Mouse (Mus musculus) lung, postnatal 0 days (tissue): ENCODE data around the gene Cd164. TPM values are rescaled to one million over a fixed set of nuclear protein-coding genes. Genes with fewer than 3 reads are reported as not detected.
A peak's percentile ranks its signal among the peaks of the same experiment; 100 is the strongest.

Experiments used
- ATAC-seq: fragments of 200-750 bp; cut with Nextera tagmentation; 2 replicates; pipeline ENCODE4 v1.8.0; 2017; ENCODE audit warnings: moderate library complexity
- DNase-seq: peaks from one replicate; pipeline ENCODE4 v3.0.0-alpha.2; 2016; ENCODE audit warnings: low spot score
- H3K27ac ChIP-seq: fragments of 300-500 bp; sonication (generic); 2 replicates; pipeline ENCODE4 v1.5.1; 2014; ENCODE audit warnings: antibody characterized with exemption, mild to moderate bottlenecking, low read length, mixed read lengths
- H3K27me3 ChIP-seq: fragments of 300-500 bp; sonication (generic); replicated peaks from 2 replicates; pipeline ENCODE4 v1.6.1; 2014; ENCODE audit warnings: low read length, mixed read lengths; ENCODE audit not compliant: insufficient read depth
- H3K36me3 ChIP-seq: fragments of 300-500 bp; sonication (generic); 2 replicates; pipeline ENCODE4 v1.6.1; 2014; ENCODE audit warnings: low read length, mixed read lengths; ENCODE audit not compliant: insufficient read depth
- H3K4me1 ChIP-seq: fragments of 300-500 bp; sonication (generic); 2 replicates; pipeline ENCODE4 v1.6.1; 2014; ENCODE audit warnings: antibody characterized with exemption, low read depth, low read length, mixed read lengths; ENCODE audit not compliant: insufficient read depth
- H3K4me2 ChIP-seq: fragments of 300-500 bp; sonication (generic); replicated peaks from 2 replicates; pipeline ENCODE4 v1.6.1; 2014; ENCODE audit warnings: low read depth, mild to moderate bottlenecking, low read length, moderate library complexity, mixed read lengths
- H3K4me3 ChIP-seq: fragments of 300-500 bp; sonication (generic); 2 replicates; pipeline ENCODE4 v1.5.1; 2014; ENCODE audit warnings: low read depth, low read length
- H3K9ac ChIP-seq: fragments of 300-500 bp; sonication (generic); replicated peaks from 2 replicates; pipeline ENCODE4 v1.6.1; 2014; ENCODE audit warnings: low read depth, mild to moderate bottlenecking
- H3K9me3 ChIP-seq: fragments of 300-500 bp; sonication (generic); 2 replicates; pipeline ENCODE4 v1.6.1; 2016; ENCODE audit warnings: low read length, mixed read lengths
- CTCF ChIP-seq: IDR thresholded peaks from 2 replicates; pipeline ENCODE4 v1.5.1; 2016; ENCODE audit warnings: antibody characterized with exemption, mild to moderate bottlenecking
- EP300 ChIP-seq: IDR thresholded peaks from 2 replicates; pipeline ENCODE4 v1.6.1; 2016; ENCODE audit warnings: antibody characterized with exemption, mild to moderate bottlenecking, control low read depth
- WGBS: fragments of 180-500 bp; shearing (Covaris S2); extraction: QIAGEN DNeasy Blood & Tissue Kit; methylation state at CpG from one replicate; pipeline ENCODE4 v1.1.7; 2014; 5-methylcytosine and 5-hydroxymethylcytosine counted together
- polyA plus RNA-seq: library from polyadenylated mRNA; unstranded; fragments of >200 nt; fragmentation: Nextera tagmentation; extraction: Ambion mirVana; gene quantifications from 2 replicates; pipeline ENCODE4 v1.2.1, GENCODE M21; 2015

Cd164 gene
- polyA plus RNA-seq, 1 experiment from 2014 or later, result 130 TPM

DNA sequence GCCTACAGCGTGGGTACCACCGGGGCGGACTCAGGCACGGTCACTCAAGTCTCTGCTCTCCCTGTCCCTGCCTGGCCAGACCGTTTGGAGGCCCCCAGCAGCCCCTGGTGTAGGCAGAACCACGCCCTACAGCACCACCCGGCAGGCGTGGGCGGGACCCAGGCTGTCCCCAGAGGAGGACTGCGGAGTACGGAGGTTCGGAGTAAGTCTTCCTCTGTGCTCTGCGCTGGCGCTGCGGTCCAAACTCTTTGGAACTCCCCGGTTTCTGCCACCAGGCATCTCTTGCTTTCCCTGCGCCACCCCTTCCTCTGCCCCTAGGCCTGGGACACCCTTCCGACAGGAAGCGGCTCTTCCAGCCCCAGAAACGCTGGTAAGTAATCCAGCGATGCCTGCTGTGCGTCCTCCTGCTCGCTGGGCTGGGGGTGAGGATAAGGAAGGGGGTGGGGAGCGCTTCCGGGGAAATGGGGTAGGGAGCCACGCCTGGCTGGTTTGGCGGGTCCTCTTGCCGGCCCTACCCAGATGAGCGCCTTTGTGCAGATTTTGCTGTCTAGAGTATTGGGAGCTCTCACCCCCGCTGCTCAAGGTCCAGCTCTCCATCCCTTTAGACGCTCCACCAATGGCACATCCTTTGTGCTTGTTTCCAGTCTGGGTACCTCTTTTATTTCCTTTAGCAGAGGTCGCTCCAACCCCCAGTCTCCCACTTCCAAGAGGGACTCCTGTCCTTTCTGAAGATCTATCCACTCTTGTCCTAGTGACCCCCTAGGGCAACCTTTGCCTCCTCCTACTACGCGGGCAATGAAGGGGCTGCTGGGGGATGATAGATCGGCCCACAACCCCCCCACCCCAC lies 42.8 kb upstream of the Cd164 start, which contains the start of gene Mical1:
TSS of gene Mical1 (plus strand) at position 144 of the 847 bp plus-strand sequence.
- no peak; the same call in 1 of the 2 replicates for TF ChIP-seq EP300
- no peak for TF ChIP-seq CTCF
- H3K27me3 ChIP-seq, result no peaks in the 10 kb centered on the region
- H3K4me1 ChIP-seq, result peaks cover 16% of the 10 kb centered on the region; the same call in 1 of the 2 replicates
- no peaks in the 10 kb centered on the region for H3K9me3 ChIP-seq
- peak; percentile 51 for ATAC-seq
- 0% methylated on average over 34 of the region's 35 CpGs for WGBS
- no peaks in the 10 kb centered on the region for H3K36me3 ChIP-seq
- peak within 1 kb of the TSS; percentile 88 for H3K4me2 ChIP-seq
- peak within 1 kb of the TSS; percentile 52 for H3K4me3 ChIP-seq
- peak within 1 kb of the TSS; percentile 52 for H3K9ac ChIP-seq
- peak; percentile 69 for DNase-seq
- peak within 1 kb of the TSS; percentile 79 for H3K27ac ChIP-seq

DNA sequence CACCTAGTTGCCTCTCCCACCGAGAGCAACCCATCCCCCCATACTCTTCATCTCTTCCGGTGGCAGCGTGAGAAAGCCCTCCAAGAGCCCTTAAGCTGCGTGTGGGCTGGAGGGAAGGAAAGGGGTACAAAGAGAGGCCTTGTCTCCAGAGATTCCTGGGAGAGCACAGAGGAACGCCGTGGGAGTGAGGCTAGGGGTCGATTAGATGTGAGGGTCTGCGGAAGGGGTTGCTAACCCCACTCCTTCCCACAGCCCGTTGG lies 42.3 kb upstream of the Cd164 start:
- WGBS, result 0% methylated on average over 8 of the region's 9 CpGs
- ATAC-seq (peak; percentile 13), DNase-seq (no peak)
- TF ChIP-seq CTCF, result no peak
- Histone ChIP-seq H3K4me1 (peaks cover 16% of the 10 kb centered on the region; the same call in 1 of the 2 replicates), H3K36me3 (no peaks in the 10 kb centered on the region), H3K4me2 (peak overlapping the region; percentile 88), H3K27me3 (no peaks in the 10 kb centered on the region), H3K9me3 (no peaks in the 10 kb centered on the region), H3K27ac (peak overlapping the region; percentile 79), H3K4me3 (peak overlapping the region; percentile 52), H3K9ac (peak overlapping the region; percentile 52)

- no peaks in the 10 kb centered on the region for H3K36me3 ChIP-seq
- DNase-seq (peak; percentile 93), ATAC-seq (peak; percentile 80)
- 7% methylated on average over 20 of the region's 20 CpGs for WGBS
- no peak for TF ChIP-seq CTCF
- no peaks in the 10 kb centered on the region for H3K9me3 ChIP-seq
- peaks cover 16% of the 10 kb centered on the region; the same call in 1 of the 2 replicates for H3K4me1 ChIP-seq
- H3K9ac ChIP-seq, result peak overlapping the region; percentile 52
- H3K4me2 ChIP-seq, result peak overlapping the region; percentile 88
- no peaks in the 10 kb centered on the region for H3K27me3 ChIP-seq
- H3K4me3 ChIP-seq, result peak overlapping the region; percentile 52
- peak overlapping the region; percentile 79 for H3K27ac ChIP-seq
Measured at GRCm38 (mm10) chr10:41477278-41478181, 41.7 kb upstream of the Cd164 start.

GRCm38 (mm10) chr10:41479961-41480360 lies 39.3 kb upstream of the Cd164 start:
- Histone ChIP-seq H3K27ac (no peak overlapping the region), H3K4me1 (peaks cover 16% of the 10 kb centered on the region; the same call in 1 of the 2 replicates), H3K36me3 (peaks cover 8% of the 10 kb centered on the region; the same call in 1 of the 2 replicates), H3K4me3 (no peak overlapping the region), H3K4me2 (no peak overlapping the region), H3K9ac (no peak overlapping the region), H3K9me3 (no peaks in the 10 kb centered on the region), H3K27me3 (no peaks in the 10 kb centered on the region)
- TF ChIP-seq EP300, result no peak
- TF ChIP-seq CTCF, result no peak
- no peak for DNase-seq
- WGBS, result 63% methylated on average over 3 of the region's 3 CpGs
- no peak for ATAC-seq

DNA sequence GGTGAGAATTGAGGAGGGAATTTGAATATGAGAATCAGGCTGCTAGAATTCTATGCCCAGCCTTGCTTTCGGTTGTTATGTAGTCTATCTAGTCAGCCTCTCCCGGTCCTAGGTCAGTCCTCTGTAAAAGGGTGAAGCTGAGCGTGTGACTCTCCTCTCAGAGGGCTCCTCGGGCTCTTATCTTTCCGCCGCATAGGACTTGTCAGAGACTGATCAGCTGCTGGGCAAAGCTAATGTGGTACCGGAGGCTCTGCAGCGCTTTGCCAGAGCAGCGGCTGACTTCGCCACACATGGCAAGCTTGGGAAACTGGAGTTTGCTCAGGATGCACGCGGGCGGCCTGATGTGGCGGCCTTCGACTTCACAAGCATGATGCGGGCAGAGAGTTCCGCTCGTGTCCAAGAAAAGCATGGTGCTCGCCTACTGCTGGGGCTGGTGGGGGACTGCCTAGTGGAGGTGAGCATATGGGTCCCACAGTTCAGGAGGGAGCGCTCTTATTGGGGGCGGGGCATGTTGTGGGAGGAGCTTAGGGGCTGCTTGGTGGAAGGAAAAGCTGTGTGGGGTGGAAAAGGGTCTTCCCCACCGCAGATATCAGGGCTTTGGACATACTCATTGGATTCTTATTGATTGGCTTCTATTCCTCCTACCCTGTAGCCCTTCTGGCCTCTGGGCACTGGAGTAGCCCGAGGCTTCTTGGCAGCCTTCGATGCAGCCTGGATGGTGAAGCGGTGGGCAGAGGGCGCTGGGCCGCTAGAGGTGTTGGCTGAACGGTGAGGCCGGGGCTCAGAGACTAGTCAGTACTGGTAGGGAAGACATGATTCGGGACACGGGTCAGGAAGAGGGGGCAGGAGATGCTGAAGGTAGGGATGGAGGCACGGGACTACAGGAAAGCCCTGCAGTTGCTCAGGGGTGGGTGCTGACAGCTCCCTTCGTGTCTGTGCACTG lies 38.0 kb upstream of the Cd164 start:
- DNase-seq (no peak), ATAC-seq (no peak)
- Histone ChIP-seq H3K4me2 (no peak overlapping the region), H3K4me1 (peaks cover 10% of the 10 kb centered on the region; the same call in 1 of the 2 replicates), H3K36me3 (peaks cover 18% of the 10 kb centered on the region; the same call in 1 of the 2 replicates), H3K27me3 (no peaks in the 10 kb centered on the region), H3K27ac (no peak overlapping the region), H3K9ac (no peak overlapping the region), H3K4me3 (no peak overlapping the region), H3K9me3 (no peaks in the 10 kb centered on the region)
- 66% methylated on average over 33 of the region's 33 CpGs for WGBS
- TF ChIP-seq EP300, result no peak
- no peak for TF ChIP-seq CTCF
